Mouse (Mus musculus) erythroblast, embryonic 14.5 days (primary cell): ENCODE results near the gene Dnajc8.

Experiments
- GATA1 ChIP-seq: IDR thresholded peaks from 2 replicates; pipeline ENCODE4 v1.6.1; 2012; ENCODE audit warnings: low read length, inconsistent platforms, mixed read lengths
- TAL1 ChIP-seq: IDR thresholded peaks from 3 replicates; pipeline ENCODE4 v1.6.1; 2012; ENCODE audit warnings: low read length, inconsistent platforms, mixed read lengths

- TF ChIP-seq GATA1 (no peak), TAL1 (no peak)
Observed at GRCm38 (mm10) chr4:132539481-132539880, 4.1 kb downstream of the Dnajc8 start.
